Mouse (Mus musculus): ENCODE data around the gene Plppr3.
"Not testable (repeated sequence)": the region's sequence is repeated elsewhere in the genome, so short reads cannot be mapped to it uniquely, and the experiment has no call there.

Gene Plppr3

GRCm38 (mm10) chr10:79900951-79901410 lies 26.5 kb upstream of the Plppr3 start:
- DNase-seq (ENCODE audit: low read depth) = peak; percentile 48

DNA sequence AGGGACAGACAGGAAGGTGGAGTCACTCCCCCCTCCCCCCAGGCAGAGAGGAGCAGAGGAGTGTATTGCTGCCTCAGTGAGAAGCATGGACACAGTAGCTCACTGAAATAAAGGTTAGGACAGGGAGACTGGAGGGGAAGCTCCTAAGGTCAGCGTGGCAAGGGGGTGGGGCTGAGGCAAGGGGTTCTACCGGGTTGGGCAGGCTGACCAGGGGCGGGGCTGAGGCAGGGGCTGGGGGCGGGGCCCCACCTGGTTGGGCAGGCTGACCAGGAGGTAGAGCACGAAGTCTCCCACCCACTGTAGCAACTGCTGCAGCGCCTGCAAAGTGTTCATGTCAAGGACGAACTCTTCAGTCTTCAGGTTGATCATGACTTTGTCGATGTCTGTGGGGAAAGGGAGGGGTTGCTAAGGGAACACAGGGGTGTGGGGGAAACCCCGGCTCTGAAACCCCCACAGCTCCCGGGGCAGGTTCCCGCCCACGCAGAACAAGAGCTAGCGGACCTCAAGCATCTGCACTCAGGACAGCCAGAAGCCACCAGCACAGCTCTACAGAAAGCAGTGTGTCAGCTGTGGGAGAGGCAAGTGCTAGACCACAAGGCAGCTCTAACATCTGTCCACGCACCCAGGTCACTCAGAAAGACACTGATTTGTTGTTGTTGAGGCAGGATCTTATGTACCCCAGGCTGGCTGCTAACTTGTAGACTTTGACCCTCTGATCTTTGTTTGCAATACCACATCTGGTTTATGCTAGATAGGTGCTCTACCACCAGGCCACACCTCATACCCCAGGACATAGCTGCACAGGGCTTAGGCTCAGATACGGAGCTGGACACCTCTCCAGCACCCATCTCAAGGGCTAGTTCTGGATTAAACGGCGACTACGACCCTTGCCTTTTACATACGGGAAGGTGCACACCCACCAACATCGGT lies 23.1 kb upstream of the Plppr3 start:
- DNase-seq (ENCODE audit: low read depth) = no peak

DNA sequence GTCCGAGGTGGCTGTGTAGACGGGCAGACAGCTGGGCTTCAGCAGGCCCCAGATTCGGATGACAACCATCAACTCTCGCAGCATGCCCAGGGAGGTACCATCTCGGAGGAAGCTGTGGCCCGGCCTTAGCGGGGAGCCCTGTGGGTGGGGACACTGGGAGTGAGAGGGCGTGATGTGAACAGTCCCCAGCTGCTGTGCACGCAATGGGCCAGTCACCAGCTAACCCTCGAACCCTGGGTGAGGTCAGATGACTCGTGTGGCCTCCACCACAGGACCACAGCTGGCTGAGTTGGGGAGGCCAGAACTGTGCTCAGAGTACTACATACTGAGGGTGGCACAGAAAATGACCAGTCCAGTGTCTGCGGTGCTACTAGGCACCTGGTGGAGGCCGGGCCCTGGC lies 22.4 kb upstream of the Plppr3 start:
- DNase-seq (ENCODE audit: low read depth) = no peak

GRCm38 (mm10) chr10:79896306-79896705 lies 21.9 kb upstream of the Plppr3 start:
- no peak for DNase-seq (ENCODE audit: low read depth)

- DNase-seq (ENCODE audit: low read depth) = peak; percentile 89
These were observed 18.2 kb upstream of the Plppr3 start for GRCm38 (mm10) chr10:79892451-79893118.

GRCm38 (mm10) chr10:79890670-79891069 lies 16.2 kb upstream of the Plppr3 start, which contains the start of gene Cfd:
Cfd (plus strand) TSS chr10:79890853.
- DNase-seq (ENCODE audit: low read depth) = no peak

- no peak for DNase-seq (ENCODE audit: low read depth)
These were observed 15.0 kb upstream of the Plppr3 start for GRCm38 (mm10) chr10:79889386-79889785.

GRCm38 (mm10) chr10:79886611-79887010 lies 12.2 kb upstream of the Plppr3 start:
- DNase-seq (ENCODE audit: low read depth) = no peak

DNA sequence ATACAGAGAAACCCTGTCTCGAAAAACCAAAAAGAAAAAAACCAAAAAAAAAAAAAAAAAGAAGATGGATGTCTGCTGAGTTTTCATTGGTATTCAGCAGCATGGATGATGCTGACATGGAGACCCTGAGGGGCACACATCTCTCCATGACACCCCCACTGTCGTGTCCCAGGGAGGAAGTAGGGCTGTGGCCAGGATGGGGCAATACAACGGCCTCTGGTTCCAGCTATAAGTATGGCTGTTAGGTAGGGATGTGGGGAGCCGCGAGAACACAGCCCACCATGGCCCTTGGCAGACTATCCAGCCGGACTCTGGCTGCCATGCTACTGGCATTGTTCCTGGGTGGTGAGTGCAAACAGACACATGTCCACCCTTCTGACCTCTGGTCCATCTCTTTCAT lies 11.6 kb upstream of the Plppr3 start, which contains the start of gene Elane:
Gene Elane, plus strand, starts transcription at position 194 of the 400 bp plus-strand sequence.
- no peak for DNase-seq (ENCODE audit: low read depth)

GRCm38 (mm10) chr10:79884938-79885337 lies 10.5 kb upstream of the Plppr3 start:
- DNase-seq (ENCODE audit: low read depth) = not testable (repeated sequence)

DNA sequence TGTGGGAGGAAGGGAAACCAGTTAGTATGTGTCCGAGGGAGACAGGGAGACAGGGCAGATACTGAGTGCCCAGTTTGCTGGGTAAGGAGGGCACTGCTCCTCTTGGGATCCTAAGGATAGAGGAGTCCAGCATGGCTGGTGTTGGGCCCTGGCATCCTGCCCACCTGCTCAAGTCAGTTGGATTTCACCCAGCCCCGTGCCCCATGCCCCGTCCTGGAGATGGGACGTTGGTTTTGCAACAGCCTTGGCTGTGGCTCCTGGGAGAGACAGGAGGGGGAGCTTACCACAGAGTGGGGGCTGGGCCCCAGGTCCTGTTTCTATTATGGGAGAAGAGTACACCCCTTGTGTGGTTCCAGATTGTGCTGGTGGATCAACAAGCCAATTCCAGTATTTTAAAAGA lies 10.0 kb upstream of the Plppr3 start:
- peak; percentile 78 for DNase-seq (ENCODE audit: low read depth)

DNA sequence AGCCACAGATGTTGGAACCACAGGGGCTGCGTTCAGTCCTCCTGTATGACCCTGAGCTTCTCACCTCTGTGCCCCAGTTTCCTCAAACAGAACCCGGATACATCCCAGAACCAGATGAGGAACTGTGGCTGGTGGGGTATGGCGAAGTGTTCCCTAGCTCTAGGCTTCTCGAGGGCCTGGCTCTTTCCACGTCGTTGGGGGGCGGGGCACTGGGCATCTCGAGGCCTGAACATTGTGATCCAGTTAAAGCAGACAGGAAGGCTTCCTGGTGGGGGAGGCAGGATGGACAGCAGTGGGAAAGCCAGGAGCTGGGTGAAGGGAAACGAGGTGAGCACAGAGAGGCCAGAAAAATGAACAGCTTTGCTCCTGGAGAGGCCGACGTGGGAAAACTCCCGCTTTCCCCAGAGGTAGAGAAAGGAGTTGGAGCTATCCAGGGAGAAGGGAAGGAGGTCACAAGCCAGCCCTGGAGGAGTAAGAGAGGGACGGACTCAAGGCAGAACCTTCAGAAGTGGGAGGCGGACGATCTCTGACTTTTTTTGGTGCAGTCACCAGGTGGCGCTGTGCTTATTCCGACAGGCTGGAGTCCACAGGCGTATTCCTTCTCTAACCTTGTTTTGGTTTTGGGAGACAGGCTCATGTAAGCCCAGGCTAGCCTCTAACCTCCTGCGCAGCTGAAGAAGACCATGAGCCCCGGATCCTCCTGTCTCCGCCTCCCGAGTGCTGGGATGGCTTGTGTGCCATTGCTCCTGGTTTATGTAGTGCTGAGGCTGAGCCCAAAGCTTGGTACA lies 9.1 kb upstream of the Plppr3 start:
- DNase-seq (ENCODE audit: low read depth) = peak; percentile 94

- DNase-seq (ENCODE audit: low read depth) = no peak
These were observed 7.5 kb upstream of the Plppr3 start for GRCm38 (mm10) chr10:79881981-79882380.

GRCm38 (mm10) chr10:79880721-79881120 lies 6.3 kb upstream of the Plppr3 start:
- DNase-seq (ENCODE audit: low read depth) = no peak

- DNase-seq (ENCODE audit: low read depth) = no peak
These were observed 5.1 kb upstream of the Plppr3 start for GRCm38 (mm10) chr10:79879527-79879926.

GRCm38 (mm10) chr10:79877757-79878156 lies 3.3 kb upstream of the Plppr3 start:
- DNase-seq (ENCODE audit: low read depth) = no peak

- no peak for DNase-seq (ENCODE audit: low read depth)
These were observed 2.7 kb upstream of the Plppr3 start for GRCm38 (mm10) chr10:79877174-79877573.

DNA sequence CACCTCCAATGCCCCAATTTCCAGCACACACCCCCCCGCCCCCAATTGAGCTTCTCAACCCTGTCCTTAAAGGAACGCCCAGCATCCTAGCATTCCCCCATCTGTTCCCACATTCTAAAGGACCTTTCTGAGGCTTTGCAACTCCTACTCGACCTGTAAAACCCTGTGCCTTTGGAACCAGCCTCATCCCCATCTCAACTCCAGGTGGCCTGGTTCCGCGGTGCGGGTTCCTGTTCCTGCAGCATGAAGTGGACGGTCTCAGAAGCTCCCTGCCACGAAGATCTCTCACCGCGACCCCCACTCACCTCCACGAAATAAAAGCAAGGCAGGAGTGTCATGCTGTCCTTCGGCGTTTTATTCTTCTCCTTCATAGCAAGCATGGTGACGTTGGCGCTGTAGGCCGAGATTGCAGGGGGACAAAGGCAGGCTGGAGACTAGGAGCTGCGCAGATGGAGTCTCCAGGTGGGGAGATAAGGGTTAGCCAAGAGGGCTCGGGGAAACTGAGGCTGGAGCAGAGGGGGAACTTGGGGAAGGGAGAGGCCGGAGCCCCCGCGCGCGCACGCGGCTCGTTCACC lies 632 bp downstream of the Plppr3 start:
- no peak for DNase-seq (ENCODE audit: low read depth)

GRCm38 (mm10) chr10:79873313-79873712 lies 1.1 kb downstream of the Plppr3 start:
- DNase-seq (ENCODE audit: low read depth) = no peak

DNA sequence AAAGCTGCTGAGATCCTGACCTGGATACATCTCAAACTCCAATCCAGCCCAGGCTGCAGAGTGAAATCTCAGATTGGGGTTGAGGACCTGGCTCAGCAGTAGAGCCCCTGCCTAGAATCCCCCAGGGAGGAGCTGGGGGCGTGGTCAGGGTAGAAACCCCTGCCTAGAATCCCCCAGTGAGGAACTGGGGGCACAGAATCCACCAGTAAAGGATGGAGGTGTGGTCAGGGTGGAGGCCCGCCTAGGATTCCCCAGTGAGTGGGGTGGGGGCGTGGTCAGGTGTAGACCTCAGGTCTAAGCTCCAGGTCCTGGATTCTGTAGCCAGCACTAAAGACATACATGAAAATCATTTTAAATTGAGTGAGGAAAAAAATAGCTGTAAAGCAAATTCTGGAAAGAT lies 1.6 kb downstream of the Plppr3 start:
- DNase-seq (ENCODE audit: low read depth) = no peak

- DNase-seq (ENCODE audit: low read depth) = no peak
These were observed 2.6 kb downstream of the Plppr3 start for GRCm38 (mm10) chr10:79871845-79872244.

GRCm38 (mm10) chr10:79866601-79867000 lies 7.8 kb downstream of the Plppr3 start:
- DNase-seq (ENCODE audit: low read depth) = no peak

Measured in NIH3T3 (cell line).